Mouse (Mus musculus): ENCODE results near the gene Rpl24. TPM values are rescaled to one million over a fixed set of nuclear protein-coding genes. Genes with fewer than 3 reads are reported as not detected.
A peak's percentile ranks its signal among the peaks of the same experiment; 100 is the strongest.
"Not testable (repeated sequence)": the region's sequence is repeated elsewhere in the genome, so short reads cannot be mapped to it uniquely, and the experiment has no call there.

The Rpl24 gene
- polyA plus RNA-seq, 1 experiment from 2014 or later = 346 TPM

GRCm38 (mm10) chr16:55950462-55950861 lies 15.6 kb upstream of the Rpl24 start:
- no peaks in the 10 kb centered on the region for H3K9me3 ChIP-seq (replicated peaks)
- ATAC-seq (ENCODE audit: insufficient read depth) = no peak
- no peak overlapping the region for H3K4me2 ChIP-seq
- H3K27ac ChIP-seq (replicated peaks) = no peak overlapping the region
- no peaks in the 10 kb centered on the region for H3K36me3 ChIP-seq (replicated peaks)
- H3K4me1 ChIP-seq (replicated peaks) = peaks cover 8% of the 10 kb centered on the region
- H3K9ac ChIP-seq = no peak overlapping the region
- H3K4me3 ChIP-seq (replicated peaks) = no peak overlapping the region
- 62% methylated on average over 3 of the region's 3 CpGs for WGBS (ENCODE audit: insufficient replicate concordance)
- no peaks in the 10 kb centered on the region for H3K27me3 ChIP-seq

GRCm38 (mm10) chr16:55950946-55951678 lies 15.0 kb upstream of the Rpl24 start:
- 25% methylated on average over 19 of the region's 19 CpGs for WGBS (ENCODE audit: insufficient replicate concordance)
- Histone ChIP-seq H3K4me1 (replicated peaks) (peaks cover 8% of the 10 kb centered on the region), H3K27ac (replicated peaks) (no peak overlapping the region), H3K9me3 (replicated peaks) (no peaks in the 10 kb centered on the region), H3K4me3 (replicated peaks) (peak overlapping the region; percentile 49), H3K36me3 (replicated peaks) (no peaks in the 10 kb centered on the region), H3K4me2 (peak overlapping the region; percentile 54), H3K9ac (no peak overlapping the region), H3K27me3 (no peaks in the 10 kb centered on the region)
- ATAC-seq (ENCODE audit: insufficient read depth) = peak; percentile 70; the same call in 1 of the 2 replicates

GRCm38 (mm10) chr16:55951679-55952327 lies 14.3 kb upstream of the Rpl24 start:
- no peak overlapping the region for H3K9ac ChIP-seq
- no peak for ATAC-seq (ENCODE audit: insufficient read depth)
- peak overlapping the region; percentile 49 for H3K4me3 ChIP-seq (replicated peaks)
- H3K36me3 ChIP-seq (replicated peaks) = no peaks in the 10 kb centered on the region
- H3K4me2 ChIP-seq = peak overlapping the region; percentile 54
- H3K27ac ChIP-seq (replicated peaks) = no peak overlapping the region
- WGBS (ENCODE audit: insufficient replicate concordance) = 48% methylated on average over 7 of the region's 7 CpGs
- no peaks in the 10 kb centered on the region for H3K27me3 ChIP-seq
- H3K4me1 ChIP-seq (replicated peaks) = peaks cover 8% of the 10 kb centered on the region
- no peaks in the 10 kb centered on the region for H3K9me3 ChIP-seq (replicated peaks)

GRCm38 (mm10) chr16:55952771-55953170 lies 13.3 kb upstream of the Rpl24 start:
- H3K27ac ChIP-seq (replicated peaks) = no peak overlapping the region
- ATAC-seq (ENCODE audit: insufficient read depth) = no peak

GRCm38 (mm10) chr16:55954196-55954595 lies 11.9 kb upstream of the Rpl24 start:
- not testable (repeated sequence) for H3K4me3 ChIP-seq (replicated peaks); H3K9ac ChIP-seq; H3K36me3 ChIP-seq (replicated peaks); H3K27me3 ChIP-seq; H3K4me2 ChIP-seq; H3K9me3 ChIP-seq (replicated peaks); H3K4me1 ChIP-seq (replicated peaks); ATAC-seq (ENCODE audit: insufficient read depth); H3K27ac ChIP-seq (replicated peaks)
- WGBS (ENCODE audit: insufficient replicate concordance) = 78% methylated on average over 9 of the region's 9 CpGs

More at GRCm38 (mm10) chr16:55952771-55953170, 13.3 kb upstream of the Rpl24 start:
- H3K4me1 ChIP-seq (replicated peaks) = peaks cover 8% of the 10 kb centered on the region
- H3K27me3 ChIP-seq = no peaks in the 10 kb centered on the region
- H3K4me2 ChIP-seq = no peak overlapping the region
- H3K36me3 ChIP-seq (replicated peaks) = no peaks in the 10 kb centered on the region
- no peak overlapping the region for H3K4me3 ChIP-seq (replicated peaks)
- H3K9ac ChIP-seq = no peak overlapping the region
- H3K9me3 ChIP-seq (replicated peaks) = no peaks in the 10 kb centered on the region

GRCm38 (mm10) chr16:55963068-55963467 lies 3.0 kb upstream of the Rpl24 start:
- H3K36me3 ChIP-seq (replicated peaks); H3K4me3 ChIP-seq (replicated peaks); H3K9ac ChIP-seq; H3K4me2 ChIP-seq; H3K27ac ChIP-seq (replicated peaks); ATAC-seq (ENCODE audit: insufficient read depth); H3K9me3 ChIP-seq (replicated peaks); H3K27me3 ChIP-seq: not testable (repeated sequence)
- H3K4me1 ChIP-seq (replicated peaks) = peaks cover 12% of the 10 kb centered on the region
- 82% methylated on average over 6 of the region's 11 CpGs for WGBS (ENCODE audit: insufficient replicate concordance)

- WGBS (ENCODE audit: insufficient replicate concordance) = 50% methylated on average over 4 of the region's 4 CpGs
- Histone ChIP-seq H3K4me3 (replicated peaks) (no peak overlapping the region), H3K4me2 (no peak overlapping the region), H3K27ac (replicated peaks) (no peak overlapping the region), H3K9ac (no peak overlapping the region), H3K27me3 (no peaks in the 10 kb centered on the region), H3K36me3 (replicated peaks) (peaks cover 18% of the 10 kb centered on the region), H3K9me3 (replicated peaks) (no peaks in the 10 kb centered on the region), H3K4me1 (replicated peaks) (peaks cover 19% of the 10 kb centered on the region)
- no peak for ATAC-seq (ENCODE audit: insufficient read depth)
Measured at GRCm38 (mm10) chr16:55964126-55964949, 1.7 kb upstream of the Rpl24 start.

GRCm38 (mm10) chr16:55967221-55967620 lies 1.1 kb downstream of the Rpl24 start:
- peaks cover 47% of the 10 kb centered on the region for H3K36me3 ChIP-seq (replicated peaks)
- H3K4me2 ChIP-seq = peak overlapping the region; percentile 79
- 11% methylated on average over 1 of the region's 1 CpGs for WGBS (ENCODE audit: insufficient replicate concordance)
- H3K27me3 ChIP-seq = no peaks in the 10 kb centered on the region
- peak overlapping the region; percentile 71 for H3K4me3 ChIP-seq (replicated peaks)
- H3K9me3 ChIP-seq (replicated peaks) = no peaks in the 10 kb centered on the region
- H3K4me1 ChIP-seq (replicated peaks) = peaks cover 25% of the 10 kb centered on the region
- H3K27ac ChIP-seq (replicated peaks) = peak overlapping the region; percentile 79
- ATAC-seq (ENCODE audit: insufficient read depth) = no peak
- H3K9ac ChIP-seq = peak overlapping the region; percentile 68

- WGBS (ENCODE audit: insufficient replicate concordance) = 78% methylated on average over 3 of the region's 3 CpGs
- Histone ChIP-seq H3K27me3 (no peaks in the 10 kb centered on the region), H3K36me3 (replicated peaks) (peaks cover 51% of the 10 kb centered on the region), H3K4me1 (replicated peaks) (peaks cover 34% of the 10 kb centered on the region), H3K27ac (replicated peaks) (no peak overlapping the region), H3K4me3 (replicated peaks) (no peak overlapping the region), H3K9me3 (replicated peaks) (no peaks in the 10 kb centered on the region), H3K4me2 (peak overlapping the region; percentile 8; the same call in 1 of the 2 replicates), H3K9ac (no peak overlapping the region)
- no peak for ATAC-seq (ENCODE audit: insufficient read depth)
Measured at GRCm38 (mm10) chr16:55969147-55969546, 3.1 kb downstream of the Rpl24 start.

GRCm38 (mm10) chr16:55970416-55970815 lies 4.3 kb downstream of the Rpl24 start:
- no peak overlapping the region for H3K4me2 ChIP-seq
- no peaks in the 10 kb centered on the region for H3K9me3 ChIP-seq (replicated peaks)
- 82% methylated on average over 5 of the region's 5 CpGs for WGBS (ENCODE audit: insufficient replicate concordance)
- H3K4me1 ChIP-seq (replicated peaks) = peaks cover 39% of the 10 kb centered on the region
- H3K4me3 ChIP-seq (replicated peaks) = no peak overlapping the region
- peaks cover 51% of the 10 kb centered on the region for H3K36me3 ChIP-seq (replicated peaks)
- no peak overlapping the region for H3K9ac ChIP-seq
- no peaks in the 10 kb centered on the region for H3K27me3 ChIP-seq
- ATAC-seq (ENCODE audit: insufficient read depth) = no peak
- no peak overlapping the region for H3K27ac ChIP-seq (replicated peaks)

Data from liver, embryonic 15.5 days (tissue).